Mouse (Mus musculus): ENCODE measurements around the gene Slc25a31.

Gene Slc25a31

DNA sequence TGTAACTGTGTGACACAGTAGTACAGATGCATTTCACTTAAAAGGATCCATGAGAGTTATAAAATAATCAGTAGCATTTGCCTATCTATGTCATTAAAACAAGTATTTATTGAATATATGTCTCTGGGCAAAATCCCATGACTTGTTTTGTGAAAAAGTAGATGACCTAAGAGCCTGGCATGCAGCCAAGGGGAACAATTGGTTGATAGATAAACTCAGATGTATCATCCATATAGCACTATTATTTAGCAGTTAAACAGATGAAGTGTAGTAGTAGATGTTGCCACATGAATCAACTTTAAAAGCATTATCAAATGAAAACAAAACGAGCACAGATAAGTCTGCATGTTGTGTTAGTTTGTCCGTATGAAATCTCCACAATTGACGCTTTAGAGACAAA is 10.4 kb downstream of the Slc25a31 start:
- no peak for DNase-seq (ENCODE audit: low read depth, low spot score)

DNA sequence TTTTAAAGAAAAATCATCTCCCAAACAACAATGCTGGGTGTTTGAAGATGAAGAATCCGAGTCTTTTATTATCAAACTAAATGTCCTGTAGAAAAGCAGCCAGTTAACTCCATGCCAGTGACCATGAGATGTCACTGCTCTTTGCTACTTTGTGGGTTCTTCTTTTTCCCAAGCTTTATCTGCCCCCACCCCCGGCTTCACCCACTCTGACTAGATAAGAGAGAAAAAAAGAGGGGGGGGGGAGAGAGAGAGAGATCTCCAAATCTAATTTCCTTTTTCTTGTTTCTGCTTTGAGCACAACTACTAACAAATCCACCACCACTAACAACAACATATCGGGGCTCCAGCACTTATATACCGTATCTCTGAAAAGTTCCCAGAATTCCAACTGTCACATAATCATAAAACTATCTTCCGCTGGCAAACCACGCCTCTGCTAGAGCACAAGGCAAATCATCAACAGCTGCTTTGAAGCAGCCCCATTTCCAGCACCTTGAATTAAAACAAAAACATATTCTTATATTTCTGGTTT is 29.8 kb downstream of the Slc25a31 start:
- DNase-seq (ENCODE audit: low read depth, low spot score) = no peak

DNA sequence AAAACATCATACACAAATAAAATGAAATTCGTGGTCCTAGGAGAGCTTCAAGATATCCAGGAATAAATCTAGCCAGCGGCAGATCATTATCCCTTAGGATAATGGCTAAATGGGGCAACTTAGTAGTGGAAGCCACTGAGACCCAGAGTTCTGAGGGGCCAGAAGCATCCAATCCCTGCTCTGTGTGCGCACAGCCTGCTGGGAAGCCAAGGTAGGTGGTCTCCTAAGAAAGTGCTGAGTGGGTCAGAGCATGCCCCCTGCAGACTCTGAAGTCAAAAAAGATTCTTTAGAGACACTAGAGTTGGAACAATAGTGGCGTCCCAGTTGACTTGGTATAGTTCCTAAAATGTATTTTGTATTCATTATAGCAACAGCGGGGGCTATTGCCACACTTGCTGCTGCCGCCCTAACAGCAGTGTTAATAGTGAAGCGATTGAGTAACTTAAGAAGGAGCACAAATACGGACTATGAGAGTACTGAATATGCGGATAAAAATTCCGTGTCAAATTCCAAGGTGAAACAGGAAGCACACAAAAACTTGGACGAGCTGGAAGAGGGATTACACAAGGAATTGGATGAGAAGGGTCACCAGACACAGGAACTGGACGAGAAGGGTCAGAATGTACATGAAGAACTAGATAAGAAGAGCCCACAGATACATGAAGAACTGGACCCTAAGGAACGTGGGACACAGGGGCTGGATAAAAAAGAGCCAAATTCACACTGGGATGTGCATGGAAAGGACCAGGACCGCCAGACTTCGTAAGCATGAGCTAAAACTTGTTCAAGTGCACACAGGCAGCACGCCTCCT is 35.6 kb downstream of the Slc25a31 start, which contains the start of gene Hspa4l:
Gene Hspa4l (plus strand): TSS at position 472 of the 812 bp plus-strand sequence.
- no peak for DNase-seq (ENCODE audit: low read depth, low spot score)

DNA sequence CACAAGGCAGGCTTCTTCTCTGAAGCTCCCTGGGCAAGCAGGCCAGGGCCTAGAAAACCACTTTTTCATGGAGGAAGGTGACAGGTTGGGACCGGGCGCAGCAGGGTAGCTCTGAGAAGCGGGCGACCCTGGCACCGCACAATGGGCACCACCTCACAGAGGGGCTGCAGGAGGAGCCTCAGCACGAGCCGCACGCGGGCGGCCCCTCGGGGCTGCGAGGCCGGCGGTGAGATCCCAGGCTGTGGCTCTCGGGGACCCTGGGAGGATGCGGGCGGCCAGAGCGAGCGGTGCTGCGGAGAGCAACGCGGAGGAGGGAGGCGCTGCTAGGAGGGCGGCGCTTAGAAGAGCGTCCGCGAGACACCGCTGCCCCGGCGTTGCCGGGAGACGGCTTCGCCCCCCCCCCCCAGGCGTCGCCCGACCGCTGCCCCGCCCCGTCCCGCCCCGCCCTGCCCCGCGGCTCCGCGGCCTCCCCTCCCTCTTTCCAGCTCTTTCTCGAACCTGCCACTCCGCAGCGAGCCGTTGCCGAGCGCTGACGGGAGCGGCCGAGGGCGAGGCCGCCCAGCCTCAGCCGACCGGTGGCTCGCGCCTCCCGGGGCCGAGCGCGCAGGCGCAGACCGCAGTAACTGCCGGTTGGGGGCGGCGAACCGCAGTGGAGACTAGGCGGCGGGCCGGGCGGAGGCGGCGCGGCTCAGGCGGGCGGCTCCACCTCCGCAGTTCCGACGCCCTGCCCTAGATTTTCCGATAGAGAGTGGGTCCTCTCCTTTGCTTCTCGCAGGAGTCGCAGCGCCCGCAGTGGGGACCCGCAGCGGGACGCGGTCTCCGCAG is 36.4 kb downstream of the Slc25a31 start:
- DNase-seq (ENCODE audit: low read depth, low spot score) = peak; percentile 85

DNA sequence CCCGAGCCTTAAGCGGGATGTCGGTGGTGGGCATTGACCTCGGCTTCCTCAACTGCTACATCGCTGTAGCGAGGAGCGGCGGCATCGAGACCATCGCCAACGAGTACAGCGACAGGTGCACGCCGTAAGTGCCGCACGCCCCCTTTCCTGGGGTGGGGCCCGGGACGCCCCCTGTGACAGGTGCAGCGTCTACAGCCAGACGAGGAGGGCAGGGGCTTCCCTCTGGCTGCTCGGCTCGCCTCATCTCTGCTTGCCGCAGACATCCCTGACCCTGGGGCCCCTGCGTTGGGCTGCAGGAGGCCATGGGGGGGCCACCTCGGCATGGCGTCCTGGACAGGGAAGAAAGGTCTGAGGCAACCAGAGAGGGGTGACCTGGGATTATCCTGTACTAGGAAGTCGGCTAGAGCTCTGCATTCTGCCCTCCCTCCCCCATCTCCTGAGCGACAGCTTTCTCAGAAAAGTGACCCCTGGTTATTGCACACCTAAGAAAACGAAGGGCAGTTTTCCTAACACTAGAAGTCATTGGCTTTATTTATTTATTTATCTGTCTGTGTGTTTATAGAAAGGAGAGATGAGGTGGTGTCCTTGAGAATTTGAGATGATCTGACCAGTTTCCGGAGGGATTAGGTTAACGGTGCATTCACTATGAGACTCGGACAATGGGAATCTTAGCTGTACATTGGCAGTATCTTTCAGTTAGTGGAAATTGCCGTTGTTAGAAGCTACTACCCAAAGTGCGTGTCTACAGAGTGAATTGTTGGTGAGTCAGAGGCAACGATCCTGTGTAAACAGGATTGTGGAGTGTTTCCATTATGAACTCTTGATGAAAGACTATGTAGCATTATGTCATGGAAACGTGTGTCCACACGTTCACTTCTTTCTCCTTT is 37.2 kb downstream of the Slc25a31 start:
- peak; percentile 31 for DNase-seq (ENCODE audit: low read depth, low spot score)

DNA sequence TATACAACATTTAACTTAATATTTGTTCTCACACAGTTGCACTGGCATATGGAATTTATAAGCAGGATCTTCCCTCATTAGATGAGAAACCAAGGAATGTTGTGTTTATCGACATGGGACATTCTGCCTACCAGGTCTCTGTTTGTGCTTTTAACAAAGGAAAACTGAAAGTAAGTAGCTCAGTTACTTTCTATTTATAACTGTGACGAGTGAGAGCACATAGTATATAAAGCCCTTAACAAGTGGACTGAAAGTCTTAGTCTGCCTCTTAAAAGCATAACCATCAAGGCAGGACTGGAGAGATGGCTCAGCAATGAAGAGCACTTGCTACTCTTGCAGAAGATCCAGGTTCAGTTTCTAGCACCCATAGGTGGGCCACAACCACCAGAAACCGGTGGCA is 52.1 kb downstream of the Slc25a31 start:
- no peak for DNase-seq (ENCODE audit: low read depth, low spot score)

DNA sequence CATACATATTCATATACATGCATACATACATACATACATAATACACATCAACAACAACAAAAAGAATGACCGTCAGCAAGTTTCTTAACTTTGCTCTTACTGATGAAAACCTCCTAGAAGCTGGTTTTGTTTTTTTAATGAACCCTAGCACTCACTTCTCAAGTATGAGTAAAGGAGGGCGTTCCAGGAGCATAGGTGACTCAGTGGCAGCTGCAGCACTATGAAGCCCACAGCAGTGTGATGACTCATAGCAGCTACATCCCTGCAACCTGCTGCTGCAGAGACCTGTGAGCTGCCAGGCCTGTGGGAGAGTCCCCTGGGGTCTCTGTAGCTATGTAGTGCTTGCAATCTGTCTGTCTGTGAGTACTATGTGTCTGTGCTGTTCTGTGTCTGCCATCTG is 52.7 kb downstream of the Slc25a31 start:
- DNase-seq (ENCODE audit: low read depth, low spot score) = no peak
